Mouse (Mus musculus) B cell, adult 2 months (primary cell): ENCODE data around the gene Taar7a.

Source experiments
- DNase-seq, 2 experiments: peaks; one replicate each; pipeline ENCODE4 v3.0.0; 2022

The Taar7a gene

DNA sequence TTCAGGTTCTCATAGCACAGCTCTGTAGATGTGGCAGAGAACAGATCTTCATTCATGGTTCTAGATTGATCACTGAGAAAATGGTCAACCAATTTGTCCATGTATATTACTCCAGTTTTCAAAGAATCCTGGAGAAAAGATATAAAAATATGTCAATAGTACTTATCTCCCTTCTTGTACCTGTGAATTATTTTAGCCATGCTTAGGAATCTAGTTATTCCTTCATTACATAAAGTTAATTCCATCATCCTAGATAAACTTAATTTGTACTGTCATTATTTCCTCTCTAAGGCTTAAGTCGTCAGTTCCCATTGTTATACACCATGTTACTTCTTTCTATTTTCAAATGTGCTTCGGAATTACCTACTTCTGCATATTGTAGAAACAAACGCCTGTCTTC lies at the start of gene Taar7a:
TSS of gene Taar7a (minus strand) at position 101 of the 400 bp plus-strand sequence.
- DNase-seq: no peak

DNA sequence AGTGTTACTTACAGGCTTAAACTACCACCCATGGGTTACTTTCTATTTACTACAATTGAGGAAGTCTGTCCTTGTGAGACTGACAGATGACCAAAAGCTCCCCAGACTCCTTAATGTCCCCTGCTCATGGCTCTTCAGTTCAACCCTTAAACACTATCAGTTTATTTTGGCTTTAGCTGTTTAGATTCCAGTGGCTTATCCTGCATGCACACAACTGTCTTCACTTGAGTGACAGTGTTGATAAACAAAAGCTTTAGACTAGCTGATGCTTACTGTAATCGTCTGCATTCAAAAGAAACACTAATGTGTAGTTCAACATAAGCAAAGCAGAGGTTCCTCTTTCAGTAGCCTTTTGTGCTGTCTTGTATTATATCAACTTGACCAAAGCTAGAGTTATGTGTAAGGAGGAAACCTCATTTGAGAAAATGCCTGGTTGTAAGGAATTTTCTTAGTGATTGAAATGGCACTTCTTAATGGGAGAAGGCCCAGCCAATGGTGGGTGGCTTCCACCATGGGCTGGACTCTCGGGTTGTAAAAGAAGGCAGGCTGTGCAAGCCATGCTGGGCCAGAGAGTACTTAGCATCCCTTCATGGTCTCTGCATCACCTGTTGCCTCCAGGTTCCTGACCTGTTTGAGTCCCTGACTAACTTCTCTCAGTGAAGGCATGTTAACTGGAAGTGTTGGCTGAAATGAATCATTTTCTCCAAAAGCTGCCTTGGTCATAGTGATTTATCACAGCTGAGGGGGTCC lies 47.0 kb upstream of the Taar7a start:
- DNase-seq: no peak

DNA sequence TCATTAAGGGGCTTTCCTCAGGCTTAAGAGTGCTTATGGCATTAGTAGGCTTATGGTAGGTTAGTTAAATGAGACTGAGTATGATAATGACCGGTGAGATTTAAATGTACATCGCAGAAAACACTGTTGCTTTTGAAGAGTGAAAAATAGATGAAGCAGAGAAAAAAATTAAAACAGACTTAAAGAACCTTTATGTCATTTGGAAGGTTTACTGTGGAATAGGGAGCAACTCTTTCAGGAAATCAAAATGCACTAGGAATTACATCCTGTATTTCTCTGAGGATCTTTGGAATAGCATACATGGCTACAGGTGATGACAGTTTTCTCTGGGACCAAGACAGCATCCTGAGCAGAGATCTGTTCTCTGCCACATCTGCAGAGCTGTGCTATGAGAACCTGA lies 44.0 kb upstream of the Taar7a start, which contains the start of gene Taar7e:
TSS of gene Taar7e (plus strand) at position 301 of the 400 bp plus-strand sequence.
- no peak for DNase-seq

DNA sequence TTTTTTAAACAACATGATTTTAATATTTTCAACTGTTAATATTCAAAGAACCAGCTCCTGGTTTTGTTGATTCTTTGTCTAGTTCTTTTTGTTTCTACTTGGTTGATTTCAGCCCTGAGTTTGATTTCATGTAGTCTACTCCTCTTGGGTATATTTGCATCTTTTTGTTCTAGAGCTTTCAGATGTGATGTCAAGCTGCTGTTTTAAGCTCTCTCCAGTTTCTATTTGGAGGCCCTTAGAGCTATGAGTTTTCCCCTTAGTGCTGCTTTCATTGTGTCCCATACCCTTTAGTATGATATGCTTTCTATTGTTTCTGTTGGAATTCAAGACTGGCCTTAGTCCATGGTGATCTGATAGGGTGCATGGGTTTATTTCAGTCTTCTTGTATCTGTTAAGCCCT lies 38.1 kb upstream of the Taar7a start:
- no peak for DNase-seq

DNA sequence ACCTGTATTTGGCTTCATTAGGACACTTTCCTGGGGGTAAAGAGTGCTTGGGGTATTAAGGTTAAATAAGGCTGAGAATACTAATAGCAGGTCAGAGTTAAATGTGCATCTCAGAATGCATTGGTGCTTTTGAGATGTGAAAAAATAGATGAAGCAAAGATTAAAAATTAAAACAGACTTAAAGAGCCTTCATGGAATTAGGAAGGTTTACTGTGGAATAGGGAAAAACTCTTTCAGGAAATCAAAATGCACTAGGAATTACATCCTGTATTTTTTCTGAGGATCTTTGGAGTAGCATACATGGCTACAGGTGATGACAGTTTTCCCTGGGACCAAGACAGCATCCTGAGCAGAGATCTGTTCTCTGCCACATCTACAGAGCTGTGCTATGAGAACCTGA lies 33.6 kb upstream of the Taar7a start, which contains the start of gene Taar7d:
TSS of gene Taar7d (plus strand) at position 301 of the 400 bp plus-strand sequence.
- no peak for DNase-seq

DNA sequence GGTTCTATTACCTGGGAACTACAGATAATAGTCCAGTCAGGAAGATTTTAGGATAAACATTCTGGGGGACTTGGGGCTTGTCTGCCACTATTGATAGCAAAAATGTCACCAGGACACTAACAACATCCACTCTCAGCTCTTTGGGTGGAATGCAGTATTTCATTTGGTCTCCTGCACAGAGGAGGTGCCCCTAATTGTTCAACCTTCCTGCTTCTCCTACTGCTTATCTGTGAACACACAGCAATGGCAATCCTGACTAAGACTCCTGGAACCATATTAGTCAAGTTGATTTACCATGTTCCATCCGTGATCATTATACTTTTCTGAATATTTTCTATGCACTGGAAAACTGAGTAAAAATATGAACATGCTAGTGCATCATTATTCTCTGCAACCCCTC lies 14.9 kb upstream of the Taar7a start:
- DNase-seq: no peak

DNA sequence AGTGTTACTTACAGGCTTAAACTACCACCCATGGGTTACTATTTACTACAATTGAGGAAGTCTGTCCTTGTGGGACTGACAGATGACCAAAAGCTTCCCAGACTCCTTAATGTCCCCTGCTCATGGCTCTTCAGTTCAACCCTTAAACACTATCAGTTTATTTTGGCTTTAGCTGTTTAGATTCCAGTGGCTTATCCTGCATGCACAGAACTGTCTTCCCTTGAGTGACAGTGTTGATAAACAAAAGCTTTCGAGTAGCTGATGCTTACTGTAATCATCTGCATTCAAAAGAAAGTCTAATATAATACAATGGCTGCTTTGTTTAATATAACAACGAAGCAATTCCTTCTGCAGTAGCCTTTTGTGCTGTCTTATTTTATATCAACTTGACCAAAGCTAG lies 13.8 kb upstream of the Taar7a start:
- no peak for DNase-seq

DNA sequence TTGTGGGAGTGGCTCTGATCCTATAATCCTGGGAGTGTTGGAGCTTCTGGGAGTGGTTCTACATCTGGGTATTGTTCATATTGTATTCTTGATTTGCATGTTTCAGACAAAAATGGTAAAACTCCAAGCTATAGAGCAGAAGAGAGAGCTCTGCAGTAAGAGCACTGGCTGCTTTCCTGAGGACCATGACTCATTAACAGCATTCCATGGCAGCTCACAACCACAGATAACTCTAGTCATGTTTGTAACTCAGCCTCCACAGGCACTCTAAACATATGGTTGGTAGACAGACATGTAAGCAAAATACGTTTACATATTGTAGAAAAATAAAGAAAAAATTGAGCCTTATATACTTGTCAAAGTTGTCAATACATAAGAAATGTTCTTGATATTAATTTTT lies 13.2 kb upstream of the Taar7a start:
- no peak for DNase-seq

DNA sequence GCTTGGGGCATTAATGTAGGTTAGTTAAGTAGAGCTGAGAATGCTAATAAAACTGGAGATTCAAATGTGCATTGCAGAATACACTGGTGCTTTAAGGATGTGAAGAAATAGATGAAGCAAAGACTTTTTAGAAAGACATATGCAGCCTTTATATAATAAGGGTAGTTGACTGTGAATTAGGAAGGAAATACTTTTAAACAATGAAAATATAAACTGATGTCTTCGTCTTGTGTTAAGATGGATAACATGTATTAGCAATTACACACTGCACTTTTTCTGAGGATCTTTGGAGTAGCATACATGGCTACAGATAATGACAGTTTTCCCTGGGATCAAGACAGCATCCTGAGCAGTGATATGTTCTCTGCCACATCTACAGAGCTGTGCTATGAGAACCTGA lies 6.4 kb upstream of the Taar7a start, which contains the start of gene Taar7b:
TSS of gene Taar7b (plus strand) at position 301 of the 400 bp plus-strand sequence.
- no peak for DNase-seq

DNA sequence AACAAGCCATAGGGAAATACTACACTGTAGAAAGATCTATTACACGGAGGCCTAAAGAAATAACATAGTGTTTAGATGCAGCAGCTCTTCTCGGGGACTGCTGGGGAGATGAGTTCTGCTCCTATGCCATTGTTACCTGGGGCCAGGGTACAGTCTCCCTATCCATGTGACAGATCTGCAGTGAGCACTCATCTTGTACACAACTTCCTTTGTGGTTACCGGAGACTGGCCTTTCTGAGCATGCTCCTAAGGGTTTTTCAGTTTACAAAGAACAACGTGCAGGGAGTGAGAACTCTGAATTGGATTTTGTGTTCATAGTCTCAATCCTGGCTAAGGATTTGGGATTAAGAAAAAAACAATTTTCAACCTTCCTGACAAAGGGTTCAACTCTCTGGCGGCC lies 6.9 kb downstream of the Taar7a start:
- DNase-seq: no peak

DNA sequence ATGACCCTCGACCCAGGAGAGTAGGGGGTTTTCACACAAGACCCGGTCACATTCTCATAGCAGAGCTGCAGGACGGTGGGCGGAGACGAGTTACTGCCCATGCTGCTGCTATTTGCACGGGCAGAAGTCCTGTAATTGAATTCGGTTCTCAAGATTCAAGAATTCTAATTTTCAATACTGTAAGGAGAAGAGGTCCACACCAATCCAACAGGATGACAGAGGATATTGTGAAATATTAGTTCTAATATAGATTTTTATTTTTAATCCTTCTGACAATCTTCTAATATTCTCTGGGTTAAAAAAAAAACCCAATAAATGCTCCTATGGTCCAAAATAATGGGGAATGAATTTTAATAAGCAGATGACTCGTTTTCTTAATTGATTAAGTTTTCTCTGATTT lies 7.7 kb downstream of the Taar7a start, which contains the start of gene Taar6:
TSS of gene Taar6 (minus strand) at position 101 of the 400 bp plus-strand sequence.
- DNase-seq: no peak

DNA sequence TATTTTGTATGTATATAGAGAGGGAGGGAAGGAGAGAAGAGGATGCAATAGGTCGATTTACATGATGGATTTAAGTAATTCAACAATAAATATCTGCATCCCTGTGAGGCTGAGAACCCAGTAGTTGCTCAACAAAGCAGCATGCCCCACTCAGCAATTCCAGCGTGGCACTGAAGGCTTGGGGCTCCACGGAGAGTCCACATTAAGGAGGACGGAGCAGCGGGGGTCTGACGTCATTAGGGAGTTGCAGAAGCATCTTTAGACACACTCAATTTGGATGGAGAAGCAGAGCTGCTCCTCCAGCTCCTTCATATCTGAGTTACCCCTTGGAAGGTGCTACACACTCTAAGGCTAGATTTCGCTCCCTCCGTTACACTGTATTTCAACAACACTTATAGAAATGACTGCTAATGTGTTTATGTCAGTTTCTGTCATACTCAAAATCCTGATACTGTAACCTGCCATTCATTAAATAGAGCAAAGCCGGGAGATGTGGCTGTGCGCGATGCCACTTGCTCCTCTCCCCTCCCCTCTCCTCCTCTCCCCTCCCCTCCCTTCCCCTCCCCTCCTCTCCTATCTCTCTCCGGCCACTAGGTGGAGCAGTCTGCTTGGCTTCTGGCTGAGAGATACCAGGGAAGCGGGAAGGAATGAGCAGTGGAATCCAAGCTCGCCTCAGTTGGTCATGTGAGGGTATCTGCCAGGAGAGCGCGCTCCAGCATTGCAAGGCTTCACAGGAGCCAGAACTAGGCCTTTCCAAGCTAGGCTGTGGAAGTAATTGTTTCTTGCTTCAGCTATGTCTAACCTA lies 14.2 kb downstream of the Taar7a start:
- DNase-seq: peak; percentile 41 to 42

DNA sequence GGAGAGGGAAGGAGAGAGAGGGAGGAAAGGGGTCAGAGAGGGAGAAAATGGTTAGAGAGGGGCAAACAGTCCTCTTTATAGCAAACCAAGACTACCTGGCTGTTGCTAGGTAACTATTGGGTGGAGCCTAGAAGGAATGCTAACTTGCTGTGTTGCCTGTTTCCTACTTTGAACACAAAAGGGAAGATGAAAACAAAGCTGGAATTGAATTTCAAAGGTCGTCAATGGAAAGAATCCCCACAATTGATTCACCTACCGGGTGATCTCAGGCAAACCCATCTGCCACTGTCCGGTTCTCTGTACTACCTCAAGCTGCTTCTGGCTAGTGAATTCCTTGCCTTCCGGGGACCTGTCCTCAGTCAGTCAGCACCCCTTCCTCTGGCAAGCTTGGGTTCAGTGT lies 15.3 kb downstream of the Taar7a start:
- no peak for DNase-seq

DNA sequence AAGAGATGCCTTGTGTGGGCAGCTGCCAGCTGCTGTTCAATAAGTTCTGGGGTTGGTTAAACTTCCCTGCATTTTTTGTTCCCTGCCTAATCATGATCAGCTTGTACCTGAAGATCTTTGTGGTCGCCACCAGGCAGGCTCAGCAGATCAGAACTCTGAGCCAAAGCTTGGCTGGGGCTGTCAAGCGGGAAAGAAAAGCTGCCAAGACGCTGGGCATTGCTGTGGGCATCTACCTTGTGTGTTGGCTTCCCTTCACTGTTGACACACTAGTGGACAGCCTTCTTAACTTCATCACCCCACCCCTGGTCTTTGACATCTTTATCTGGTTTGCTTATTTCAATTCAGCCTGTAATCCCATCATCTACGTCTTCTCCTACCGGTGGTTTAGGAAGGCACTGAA lies 22.0 kb downstream of the Taar7a start:
- no peak for DNase-seq

DNA sequence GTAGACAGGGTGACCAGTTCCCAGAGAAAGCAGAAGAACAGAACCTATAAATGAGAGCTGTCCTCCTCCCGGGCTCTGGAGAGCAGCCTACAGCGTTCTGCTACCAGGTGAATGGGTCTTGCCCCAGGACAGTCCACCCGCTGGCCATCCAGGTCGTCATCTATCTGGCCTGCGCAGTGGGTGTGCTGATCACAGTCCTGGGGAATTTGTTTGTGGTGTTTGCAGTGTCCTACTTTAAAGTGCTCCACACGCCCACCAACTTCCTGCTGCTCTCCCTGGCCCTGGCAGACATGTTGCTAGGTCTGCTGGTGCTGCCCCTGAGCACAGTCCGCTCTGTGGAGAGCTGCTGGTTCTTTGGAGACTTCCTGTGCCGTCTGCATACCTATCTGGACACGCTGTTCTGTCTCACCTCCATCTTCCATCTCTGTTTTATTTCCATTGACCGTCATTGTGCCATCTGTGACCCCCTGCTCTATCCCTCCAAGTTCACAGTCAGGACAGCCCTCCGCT lies 22.6 kb downstream of the Taar7a start, which contains the start of gene Taar5:
TSS of gene Taar5 (plus strand) at position 51 of the 510 bp plus-strand sequence.
- DNase-seq: no peak

DNA sequence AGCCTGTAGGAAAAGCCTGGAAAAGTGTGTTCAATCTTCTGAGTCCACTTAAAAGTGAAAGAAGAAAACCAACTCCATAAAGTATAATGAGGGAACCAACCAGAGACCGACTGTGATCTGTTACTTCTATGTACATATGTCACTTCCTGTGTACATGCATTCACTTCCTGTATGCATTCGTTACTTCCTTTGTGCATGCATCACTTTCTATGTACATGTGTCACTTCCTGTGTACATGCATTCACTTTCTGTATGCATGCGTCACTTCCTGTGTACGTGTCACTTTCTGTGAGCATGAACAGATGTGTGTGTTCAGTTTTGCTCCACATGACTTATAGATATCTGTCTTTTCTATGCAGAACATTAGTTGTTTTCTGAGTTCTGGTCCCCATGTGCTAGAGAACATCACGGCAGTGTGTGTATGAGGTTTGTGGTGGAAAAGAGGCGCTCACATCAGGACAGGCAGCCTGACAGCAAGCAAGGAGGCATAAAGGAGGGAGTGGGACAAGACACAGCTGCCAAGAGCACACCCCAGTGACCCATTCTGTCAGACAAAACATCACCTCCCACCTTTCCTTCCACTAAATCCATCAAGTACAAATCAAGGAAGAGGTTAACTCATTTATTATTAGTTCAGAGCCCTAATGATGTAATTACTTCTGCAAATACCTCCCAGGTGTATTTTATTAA lies 28.2 kb downstream of the Taar7a start:
- DNase-seq: no peak

DNA sequence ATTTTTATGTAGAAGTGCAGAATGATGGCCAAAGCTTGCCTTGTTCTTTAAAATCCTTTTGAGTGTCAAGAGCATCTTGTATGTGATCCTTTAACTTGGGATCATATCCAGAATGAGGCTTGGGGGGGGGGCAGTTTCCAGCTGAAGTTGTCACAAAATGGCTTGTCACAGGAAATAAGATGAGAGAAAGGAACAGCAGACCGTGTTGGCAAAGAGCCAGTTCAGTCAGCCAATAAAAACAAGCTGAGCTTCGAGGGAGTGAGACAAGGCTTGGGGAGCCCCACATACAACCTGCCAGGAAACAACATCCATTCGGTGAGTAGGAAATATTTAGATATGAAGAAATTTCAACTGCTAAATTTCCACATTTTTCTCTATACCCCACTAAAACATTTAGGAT lies 29.8 kb downstream of the Taar7a start:
- no peak for DNase-seq

DNA sequence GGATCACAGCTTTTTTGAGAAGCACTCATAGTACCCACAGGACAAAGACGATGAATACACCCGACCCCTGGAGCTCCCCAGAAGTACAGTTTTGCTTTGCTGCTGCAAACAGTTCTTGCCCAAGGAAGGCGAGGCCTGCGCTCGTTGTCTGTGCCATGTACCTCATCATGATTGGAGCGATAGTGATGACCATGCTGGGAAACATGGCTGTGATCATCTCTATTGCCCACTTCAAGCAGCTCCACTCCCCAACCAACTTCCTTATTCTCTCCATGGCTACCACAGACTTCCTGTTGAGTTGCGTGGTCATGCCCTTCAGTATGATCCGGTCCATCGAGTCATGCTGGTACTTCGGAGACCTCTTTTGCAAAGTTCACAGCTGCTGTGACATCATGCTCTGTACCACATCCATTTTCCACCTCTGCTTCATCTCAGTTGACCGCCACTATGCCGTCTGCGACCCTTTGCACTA lies 32.8 kb downstream of the Taar7a start, which contains the start of gene Taar4:
TSS of gene Taar4 (plus strand) at position 51 of the 472 bp plus-strand sequence.
- no peak for DNase-seq

DNA sequence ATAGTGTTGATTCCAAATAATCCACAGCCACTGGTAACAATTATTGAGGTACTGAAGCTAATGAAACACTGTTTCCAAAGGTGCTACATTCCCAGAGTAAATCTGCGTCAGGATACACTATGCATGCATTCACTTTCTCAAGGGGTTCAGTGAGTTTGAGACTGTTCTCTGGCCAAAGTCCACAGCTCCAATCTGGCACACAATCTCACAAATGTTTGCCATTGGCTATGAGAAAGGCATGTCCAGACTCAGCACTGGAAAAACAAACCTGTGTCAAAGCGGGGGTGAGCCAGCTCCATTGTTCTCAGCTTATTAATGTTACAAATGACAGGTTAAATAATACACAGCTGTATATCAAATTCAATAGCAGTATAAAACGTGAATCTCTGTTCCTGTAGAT lies 34.2 kb downstream of the Taar7a start:
- DNase-seq: no peak

DNA sequence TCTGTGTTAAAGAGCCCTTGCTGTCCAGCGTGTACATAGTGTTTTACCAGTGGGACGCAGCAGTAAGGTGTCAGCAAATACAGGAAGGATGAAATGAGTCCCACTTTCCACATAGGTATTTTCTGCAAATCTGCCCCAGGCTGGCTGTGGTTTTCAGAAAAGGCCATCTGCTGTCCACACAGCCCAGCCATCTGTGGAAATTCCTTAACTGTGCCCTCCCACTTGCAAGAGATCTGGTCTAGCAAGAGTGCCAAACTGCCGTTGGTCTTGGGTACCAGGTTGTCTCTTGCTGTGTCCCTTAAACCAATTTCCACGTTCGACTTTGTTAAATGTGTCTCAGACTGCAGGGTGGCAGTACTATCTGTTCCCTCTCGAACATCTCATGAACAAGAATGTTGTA lies 41.6 kb downstream of the Taar7a start:
- DNase-seq: no peak

DNA sequence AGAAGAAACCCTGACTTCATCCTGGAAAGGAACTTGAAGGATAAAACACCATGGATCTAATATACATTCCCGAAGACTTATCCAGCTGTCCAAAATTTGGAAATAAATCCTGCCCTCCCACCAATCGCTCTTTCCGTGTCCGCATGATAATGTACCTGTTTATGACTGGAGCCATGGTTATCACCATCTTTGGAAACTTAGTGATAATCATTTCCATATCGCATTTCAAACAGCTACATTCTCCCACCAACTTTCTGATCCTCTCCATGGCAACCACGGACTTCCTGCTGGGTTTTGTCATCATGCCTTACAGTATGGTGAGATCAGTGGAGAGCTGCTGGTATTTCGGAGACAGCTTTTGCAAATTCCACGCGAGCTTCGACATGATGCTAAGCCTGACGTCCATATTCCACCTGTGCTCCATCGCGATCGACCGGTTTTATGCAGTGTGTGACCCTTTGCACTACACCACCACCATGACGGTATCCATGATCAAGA lies 43.7 kb downstream of the Taar7a start, which contains the start of gene Taar3:
TSS of gene Taar3 (plus strand) at position 51 of the 498 bp plus-strand sequence.
- DNase-seq: no peak

DNA sequence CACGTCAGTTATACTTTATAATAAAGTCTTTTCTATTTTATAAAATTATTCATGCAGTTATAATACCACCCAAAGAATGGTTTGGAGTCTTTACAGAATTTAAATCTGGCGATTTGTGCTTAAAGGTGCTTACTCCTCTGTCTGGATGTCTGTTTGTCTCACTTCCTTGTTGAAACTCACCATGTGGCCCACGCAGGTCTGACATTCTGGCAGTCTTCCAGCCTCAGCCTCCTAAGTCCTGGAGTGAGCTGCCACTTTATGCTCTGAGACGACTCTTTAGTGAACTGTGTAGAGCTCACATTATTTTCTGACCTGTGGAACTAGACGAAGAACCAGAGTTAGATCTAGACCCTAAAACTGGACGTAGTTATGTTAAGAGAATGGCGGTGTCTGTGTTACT lies 45.3 kb downstream of the Taar7a start:
- DNase-seq: no peak
